Mouse (Mus musculus) thymus, adult 18-20 months (tissue): ENCODE data around the gene Mlx.

Experiments
- DNase-seq, 2 experiments: peaks; one replicate each; pipeline ENCODE4 v3.0.0; 2022; ENCODE audit warnings: mixed read lengths in 2 of 2

The Mlx gene

DNA sequence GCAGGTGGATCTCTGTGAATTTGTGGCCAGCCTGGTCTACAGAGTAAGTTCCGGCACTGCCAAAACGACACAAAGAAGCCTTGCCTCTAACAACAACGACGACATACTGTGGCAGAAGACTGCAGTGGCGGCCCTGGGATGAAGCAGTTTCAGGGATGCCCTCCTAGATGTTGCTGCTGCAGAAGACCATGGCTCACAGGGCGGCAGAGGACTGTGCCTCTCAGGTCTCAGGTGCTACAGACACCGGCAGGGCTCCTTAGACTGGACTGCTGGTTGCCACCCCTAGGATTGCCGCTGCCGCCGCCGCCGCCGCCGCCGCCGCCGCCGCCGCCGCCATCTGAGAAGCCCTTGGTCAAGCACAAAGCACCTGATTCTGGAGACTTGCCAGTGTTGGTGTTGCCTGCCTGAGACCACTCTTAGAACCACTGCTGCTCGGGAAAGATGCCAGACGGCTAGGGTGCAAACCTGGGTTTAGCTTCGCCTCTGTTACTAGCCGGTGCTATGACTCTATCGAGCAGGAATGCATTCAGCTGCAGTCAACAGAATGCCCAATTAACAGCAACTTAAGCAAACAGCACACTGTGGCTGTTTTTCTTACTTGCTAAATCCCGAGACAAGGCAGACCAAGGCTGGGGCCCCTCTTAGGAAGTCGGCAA, 53.2 kb downstream of the Mlx start:
- DNase-seq: no peak

DNA sequence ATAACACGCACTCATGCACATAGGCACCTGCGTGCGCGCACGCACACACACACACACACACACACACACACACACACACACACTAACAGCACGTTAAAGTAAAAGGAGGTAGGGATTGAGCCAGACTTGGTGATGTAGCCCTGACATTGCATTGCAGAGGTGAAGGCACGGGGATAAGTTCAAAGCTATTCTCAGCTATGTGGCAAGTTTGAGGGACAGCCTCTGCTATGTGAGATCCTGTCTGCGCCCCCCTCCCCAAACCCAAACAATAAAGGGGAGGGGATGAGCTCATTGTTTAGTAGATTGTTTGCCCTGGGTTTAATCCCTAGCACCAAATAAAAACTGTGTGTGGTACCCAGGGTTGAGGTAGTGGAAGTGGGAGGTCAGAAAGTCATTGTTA, 54.0 kb downstream of the Mlx start:
- DNase-seq: no peak
